Comparison of ENCODE assay signal across 10 mouse cellular contexts in the genomic region with DNA sequence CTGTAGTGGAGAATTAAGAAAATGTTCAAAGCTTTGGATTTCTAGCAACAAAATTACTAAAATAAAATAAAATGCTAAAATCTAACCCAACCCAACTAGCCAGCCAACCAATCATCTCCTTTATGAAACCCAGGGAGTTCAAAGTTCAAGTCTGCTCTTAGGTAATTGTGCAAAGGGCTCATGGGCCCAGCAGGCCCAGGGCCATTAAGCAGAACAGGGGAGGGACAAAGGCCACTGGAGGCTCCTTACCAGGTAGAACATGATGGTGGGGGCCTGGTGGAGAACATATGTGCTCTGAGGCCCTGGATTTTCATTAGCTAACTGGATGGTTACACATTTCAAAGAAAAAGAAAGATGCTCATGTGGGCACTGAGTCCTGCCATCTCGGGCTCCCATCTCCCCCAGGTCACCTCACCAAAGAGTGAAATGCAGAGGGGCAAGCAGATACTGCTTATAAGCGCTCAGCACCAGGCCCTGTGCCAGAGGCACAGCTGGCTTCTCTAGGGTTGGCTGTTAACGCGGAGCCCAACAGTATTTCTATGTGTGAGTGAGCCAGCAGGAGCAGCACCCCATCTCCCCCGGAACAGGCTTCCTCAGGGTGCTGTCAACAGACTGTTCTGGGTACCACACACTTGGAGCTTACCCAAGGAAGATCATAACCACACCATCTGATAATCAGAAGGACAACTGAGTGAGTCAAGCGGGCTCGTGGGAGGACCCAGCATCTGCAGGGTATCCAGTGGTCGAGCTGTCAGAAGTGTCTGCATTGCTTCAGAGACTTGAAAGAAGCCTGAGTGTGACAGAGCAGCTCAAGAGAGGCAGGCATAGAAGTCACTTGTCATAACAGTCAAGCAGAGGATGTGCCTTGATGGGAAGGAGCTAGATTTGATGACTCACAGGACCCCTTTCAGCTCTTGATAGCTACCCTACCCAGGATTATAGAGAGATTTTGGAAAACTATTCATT.
DNase-seq lines count a peak whose midpoint lies in the region; ATAC-seq and TF ChIP-seq lines count a peak whose summit lies in the region.
"Had no signal": no experiment of that assay in that cellular context is flagged by ENCODE, and none has a peak within 500 bp of the region (broad histone marks: within the 10 kb centered on the region; RNA-seq: fewer than 3 reads in every experiment).

No protein-coding gene starts in this region.

- no peak for ATAC-seq in hindbrain, postnatal 0 days
- ATAC-seq: midbrain, embryonic 16.5 days had no signal

- H3K4me2 ChIP-seq in hindbrain, postnatal 0 days (ENCODE audit: low read depth, low read length) = no peak overlapping the region
- H3K4me2 ChIP-seq: embryonic facial prominence, embryonic 15.5 days had no signal

- TF ChIP-seq CTCF in hindbrain, postnatal 0 days (IDR thresholded peaks at IDR 0.05; ENCODE audit: low read depth) = no peak

- H3K4me1 ChIP-seq in hindbrain, postnatal 0 days (ENCODE audit: insufficient read depth, low read length) = no peaks in the 10 kb centered on the region
- H3K4me1 ChIP-seq in hindbrain, embryonic 10.5 days (replicated peaks) = peaks cover 4% of the 10 kb centered on the region; the same call in 1 of the 2 replicates

- peaks cover 26% of the 10 kb centered on the region; the same call in 1 of the 2 replicates for H3K36me3 ChIP-seq in hindbrain, postnatal 0 days (ENCODE audit: insufficient read depth, low read length)
- H3K36me3 ChIP-seq in hindbrain, embryonic 10.5 days = peaks cover 53% of the 10 kb centered on the region

- H3K9ac ChIP-seq in hindbrain, postnatal 0 days (replicated peaks; ENCODE audit: low read length) = no peak overlapping the region
- H3K9ac ChIP-seq: embryonic facial prominence, embryonic 15.5 days had no signal

- H3K27ac ChIP-seq in hindbrain, postnatal 0 days = no peak overlapping the region
- no peak overlapping the region for H3K27ac ChIP-seq in hindbrain, embryonic 10.5 days
- H3K27ac ChIP-seq: embryonic facial prominence, embryonic 15.5 days had no signal

- peaks cover 2% of the 10 kb centered on the region; the same call in 1 of the 2 replicates for H3K9me3 ChIP-seq in hindbrain, postnatal 0 days (ENCODE audit: low read length)
- H3K9me3 ChIP-seq in hindbrain, embryonic 10.5 days = no peaks in the 10 kb centered on the region
- H3K9me3 ChIP-seq: embryonic facial prominence, embryonic 15.5 days had no signal

- DNase-seq in hindbrain, postnatal 0 days (ENCODE audit: low spot score) = peak; percentile 32
- DNase-seq in hindbrain, embryonic 10.5 days (ENCODE audit: low spot score) = no peak
- DNase-seq in frontal cortex, adult 2 months (ENCODE audit: extremely low spot score in 1 of 2, low spot score in 1 of 2) = peak; percentile 50 to 64
- DNase-seq in layer of hippocampus, adult 11-12 months (ENCODE audit: low spot score) = peak; percentile 54
- DNase-seq in lung, postnatal 25 days (ENCODE audit: low spot score) = peak; percentile 6
- no peak for DNase-seq in thymus, postnatal 14 days
- no peak for DNase-seq in urinary bladder, adult 18-20 months (ENCODE audit: low spot score in 2 of 2)
- DNase-seq in thymus, postnatal 36 days = no peak

- H3K4me3 ChIP-seq in hindbrain, postnatal 0 days (ENCODE audit: low read length) = no peak overlapping the region
- no peak overlapping the region for H3K4me3 ChIP-seq in hindbrain, embryonic 10.5 days
- H3K4me3 ChIP-seq: embryonic facial prominence, embryonic 15.5 days had no signal

- no peaks in the 10 kb centered on the region for H3K27me3 ChIP-seq in hindbrain, postnatal 0 days (ENCODE audit: insufficient read depth, low read length)
- H3K27me3 ChIP-seq in hindbrain, embryonic 10.5 days (ENCODE audit: insufficient read depth, poor library complexity, severe bottlenecking) = no peaks in the 10 kb centered on the region
- H3K27me3 ChIP-seq: embryonic facial prominence, embryonic 15.5 days had no signal

- WGBS in hindbrain, postnatal 0 days = 53% methylated on average over 8 of the region's 8 CpGs
- 94% methylated on average over 8 of the region's 8 CpGs for WGBS in hindbrain, embryonic 10.5 days

Comparison
In these comparisons a context has a peak if more than half of its experiments do, and no peak if none do; other contexts are left out.
1. DNase-seq: peak in hindbrain, postnatal 0 days (single experiment), frontal cortex, adult 2 months (2 of 2), layer of hippocampus, adult 11-12 months (single experiment) and lung, postnatal 25 days (single experiment); none in hindbrain, embryonic 10.5 days (single experiment), thymus, postnatal 14 days (single experiment), urinary bladder, adult 18-20 months (0 of 2) and thymus, postnatal 36 days (0 of 2).